Mouse (Mus musculus) hindbrain, embryonic 12.5 days (tissue): ENCODE measurements around the gene Rhob. TPM values are rescaled to one million over a fixed set of nuclear protein-coding genes. Genes with fewer than 3 reads are reported as not detected.

Source experiments
- ATAC-seq: fragments of 200-750 bp; cut with Nextera tagmentation; 2 replicates; pipeline ENCODE4 v1.8.0; 2017; ENCODE audit warnings: moderate TSS enrichment; ENCODE audit not compliant: low FRiP score
- H3K27ac ChIP-seq: fragments of 300-500 bp; sonication (generic); 2 replicates; pipeline ENCODE4 v1.5.1; 2016; ENCODE audit warnings: mild to moderate bottlenecking
- H3K27me3 ChIP-seq: fragments of 300-500 bp; sonication (generic); 2 replicates; pipeline ENCODE4 v1.6.1; 2016; ENCODE audit warnings: mild to moderate bottlenecking
- H3K36me3 ChIP-seq: fragments of 300-500 bp; sonication (generic); 2 replicates; pipeline ENCODE4 v1.6.1; 2016; ENCODE audit warnings: mild to moderate bottlenecking
- H3K4me1 ChIP-seq: fragments of 300-500 bp; sonication (generic); 2 replicates; pipeline ENCODE4 v1.6.1; 2016
- H3K4me2 ChIP-seq: fragments of 300-500 bp; sonication (generic); replicated peaks from 2 replicates; pipeline ENCODE4 v1.6.1; 2016; ENCODE audit warnings: mild to moderate bottlenecking
- H3K4me3 ChIP-seq: fragments of 300-500 bp; sonication (generic); 2 replicates; pipeline ENCODE4 v1.5.1; 2016; ENCODE audit warnings: mild to moderate bottlenecking
- H3K9ac ChIP-seq: fragments of 300-500 bp; sonication (generic); 2 replicates; pipeline ENCODE4 v1.6.1; 2016; ENCODE audit warnings: mild to moderate bottlenecking, moderate library complexity
- H3K9me3 ChIP-seq: fragments of 300-500 bp; sonication (generic); replicated peaks from 2 replicates; pipeline ENCODE4 v1.6.1; 2016; ENCODE audit warnings: mild to moderate bottlenecking
- WGBS: fragments of 180-500 bp; shearing (Covaris S2); methylation state at CpG from one replicate; pipeline ENCODE4 v1.1.7; 2016; 5-methylcytosine and 5-hydroxymethylcytosine counted together
- polyA plus RNA-seq: library from polyadenylated mRNA; unstranded; fragments of >200 nt; fragmentation: Nextera tagmentation; extraction: Ambion mirVana; gene quantifications from 2 replicates; pipeline ENCODE4 v1.2.1, GENCODE M21; 2016

Rhob gene
- polyA plus RNA-seq, 1 experiment from 2014 or later = 75.4 TPM

- H3K4me3 ChIP-seq = no peak overlapping the region
- H3K9ac ChIP-seq = no peak overlapping the region
- H3K9me3 ChIP-seq = no peaks in the 10 kb centered on the region
- H3K27ac ChIP-seq = no peak overlapping the region
- peaks cover 8% of the 10 kb centered on the region for H3K4me1 ChIP-seq
- H3K27me3 ChIP-seq = no peaks in the 10 kb centered on the region
- no peak overlapping the region for H3K4me2 ChIP-seq
- WGBS = 63% methylated on average over 6 of the region's 6 CpGs
- ATAC-seq = no peak
- H3K36me3 ChIP-seq = no peaks in the 10 kb centered on the region
Observed at GRCm38 (mm10) chr12:8450639-8451038, 49.2 kb downstream of the Rhob start.

- Histone ChIP-seq H3K36me3 (no peaks in the 10 kb centered on the region), H3K9me3 (no peaks in the 10 kb centered on the region), H3K27me3 (no peaks in the 10 kb centered on the region), H3K4me2 (no peak overlapping the region), H3K4me1 (peaks cover 8% of the 10 kb centered on the region), H3K9ac (no peak overlapping the region), H3K27ac (no peak overlapping the region), H3K4me3 (no peak overlapping the region)
- WGBS = 95% methylated on average over 1 of the region's 1 CpGs
- no peak for ATAC-seq
Observed at GRCm38 (mm10) chr12:8450028-8450427, 49.8 kb downstream of the Rhob start.

Other genes with a start within 250 kb of the Rhob start
- 1.9 and 2.3 TPM in 2 replicates for gene Gdf7, start 198.1 kb downstream of the Rhob start, polyA plus RNA-seq
- 13.2 and 14.6 TPM in 2 replicates for gene Hs1bp3, start 186.6 kb downstream of the Rhob start, polyA plus RNA-seq
- gene Slc7a15, start 99.1 kb upstream of the Rhob start, polyA plus RNA-seq = not detected in 2 replicates
- 64.0 and 65.4 TPM in 2 replicates for gene Pum2, start 174.1 kb upstream of the Rhob start, polyA plus RNA-seq